Comparison of ENCODE assay signal across 11 mouse cellular contexts in genomic region chr1:180303600-180303999, GRCm38 (mm10). TPM values are rescaled to one million over a fixed set of nuclear protein-coding genes. Genes with fewer than 3 reads are reported as not detected.
A peak's percentile ranks its signal among the peaks of the same experiment; 100 is the strongest.
DNase-seq lines count a peak whose midpoint lies in the region; ATAC-seq and TF ChIP-seq lines count a peak whose summit lies in the region.
"Had no signal": no experiment of that assay in that cellular context is flagged by ENCODE, and none has a peak within 500 bp of the region (broad histone marks: within the 10 kb centered on the region; RNA-seq: fewer than 3 reads in every experiment).

No protein-coding gene starts in this region.

- no peaks in the 10 kb centered on the region for H3K27me3 ChIP-seq in hindbrain, embryonic 11.5 days (ENCODE audit: control insufficient read depth, insufficient read depth, low read length)
- no peaks in the 10 kb centered on the region for H3K27me3 ChIP-seq in hindbrain, embryonic 14.5 days (ENCODE audit: control insufficient read depth, insufficient read depth, low read length)
- H3K27me3 ChIP-seq in CH12.LX (replicated peaks) = peaks cover 2% of the 10 kb centered on the region
- no peaks in the 10 kb centered on the region for H3K27me3 ChIP-seq in liver, embryonic 13.5 days

- TF ChIP-seq RAD21 in CH12.LX (IDR thresholded peaks at IDR 0.05; ENCODE audit: low read depth, low read length) = no peak

- dilution Hi-C loops in CH12.LX (cut with MboI; ENCODE audit: extremely low pct_ligation_motif_present, extremely low pct_unique_long_range_greater_than_20kb, low sequenced_read_pairs) = no loop called here

- peak; percentile 47; the same call in 1 of the 2 replicates for ATAC-seq in hindbrain, embryonic 11.5 days (ENCODE audit: low FRiP score)
- ATAC-seq in hindbrain, embryonic 14.5 days (ENCODE audit: low FRiP score) = no peak
- no peak for ATAC-seq in liver, embryonic 13.5 days (ENCODE audit: low read depth)

- in situ Hi-C loops in CH12.LX (cut with MboI; ENCODE audit: low pct_ligation_motif_present, low pct_unique_long_range_greater_than_20kb, low sequenced_read_pairs) = no loop called here

- no peaks in the 10 kb centered on the region for H3K79me2 ChIP-seq in CH12.LX (replicated peaks; ENCODE audit: control insufficient read depth, extremely low read depth, insufficient read depth, poor library complexity, severe bottlenecking)

- H3K27ac ChIP-seq in hindbrain, embryonic 11.5 days (ENCODE audit: low read depth, low read length) = no peak overlapping the region
- no peak overlapping the region for H3K27ac ChIP-seq in hindbrain, embryonic 14.5 days
- H3K27ac ChIP-seq in CH12.LX (ENCODE audit: insufficient read depth, low read depth) = no peak overlapping the region
- peak overlapping the region; percentile 44; the same call in 1 of the 2 replicates for H3K27ac ChIP-seq in liver, embryonic 13.5 days

- 44% methylated on average over 5 of the region's 5 CpGs for WGBS in hindbrain, embryonic 11.5 days
- 33% methylated on average over 5 of the region's 5 CpGs for WGBS in hindbrain, embryonic 14.5 days
- 62% methylated on average over 5 of the region's 5 CpGs for WGBS in liver, embryonic 13.5 days (ENCODE audit: insufficient replicate concordance)

- no peaks in the 10 kb centered on the region for H3K36me3 ChIP-seq in hindbrain, embryonic 11.5 days (ENCODE audit: control insufficient read depth, insufficient read depth, low read length)
- no peaks in the 10 kb centered on the region for H3K36me3 ChIP-seq in hindbrain, embryonic 14.5 days (replicated peaks; ENCODE audit: control insufficient read depth, insufficient read depth)
- no peaks in the 10 kb centered on the region for H3K36me3 ChIP-seq in CH12.LX (replicated peaks in 1 of 2; ENCODE audit: control insufficient read depth in 1 of 2, insufficient read depth in 1 of 2, low read length in 1 of 2)
- no peaks in the 10 kb centered on the region for H3K36me3 ChIP-seq in liver, embryonic 13.5 days

- no peak overlapping the region for H3K4me3 ChIP-seq in hindbrain, embryonic 11.5 days (ENCODE audit: low read depth, low read length)
- H3K4me3 ChIP-seq in hindbrain, embryonic 14.5 days (replicated peaks; ENCODE audit: low read length) = no peak overlapping the region
- H3K4me3 ChIP-seq in CH12.LX (replicated peaks in 1 of 3; ENCODE audit: low read depth in 2 of 3, low read length in 2 of 3, poor library complexity in 1 of 3) = no peak overlapping the region
- H3K4me3 ChIP-seq in liver, embryonic 13.5 days (replicated peaks) = no peak overlapping the region
- H3K4me3 ChIP-seq: erythroblast, embryonic 14.5 days had no signal

- no peak overlapping the region for H3K4me2 ChIP-seq in hindbrain, embryonic 11.5 days (replicated peaks; ENCODE audit: low read depth, low read length)
- H3K4me2 ChIP-seq in hindbrain, embryonic 14.5 days (replicated peaks) = no peak overlapping the region
- H3K4me2 ChIP-seq in CH12.LX (ENCODE audit: insufficient read depth, low read depth, poor library complexity, severe bottlenecking) = no peak overlapping the region
- H3K4me2 ChIP-seq in liver, embryonic 13.5 days = no peak overlapping the region

- H3K9me3 ChIP-seq in hindbrain, embryonic 11.5 days (ENCODE audit: control insufficient read depth, low read length) = no peaks in the 10 kb centered on the region
- H3K9me3 ChIP-seq in hindbrain, embryonic 14.5 days (ENCODE audit: control insufficient read depth, low read length) = no peaks in the 10 kb centered on the region
- H3K9me3 ChIP-seq in CH12.LX (replicated peaks; ENCODE audit: low read length) = no peaks in the 10 kb centered on the region
- no peaks in the 10 kb centered on the region for H3K9me3 ChIP-seq in liver, embryonic 13.5 days (replicated peaks)

- peaks cover 3% of the 10 kb centered on the region; the same call in 1 of the 2 replicates for H3K4me1 ChIP-seq in hindbrain, embryonic 11.5 days (replicated peaks; ENCODE audit: control insufficient read depth, insufficient read depth, low read length)
- H3K4me1 ChIP-seq in hindbrain, embryonic 14.5 days (replicated peaks; ENCODE audit: control insufficient read depth, insufficient read depth, low read length) = no peaks in the 10 kb centered on the region; the same call in 1 of the 2 replicates
- peaks cover 3 to 23% of the 10 kb centered on the region in 2 experiments; a peak in 3 of 4 replicates for H3K4me1 ChIP-seq in CH12.LX (ENCODE audit: control insufficient read depth in 1 of 2, insufficient read depth in 2 of 2)
- peaks cover 31% of the 10 kb centered on the region for H3K4me1 ChIP-seq in liver, embryonic 13.5 days (replicated peaks)

- peak overlapping the region; percentile 19; the same call in 1 of the 2 replicates for H3K9ac ChIP-seq in hindbrain, embryonic 11.5 days (ENCODE audit: low read depth, low read length)
- no peak overlapping the region for H3K9ac ChIP-seq in hindbrain, embryonic 14.5 days
- no peak overlapping the region for H3K9ac ChIP-seq in CH12.LX (ENCODE audit: insufficient read depth, low read depth)
- H3K9ac ChIP-seq in liver, embryonic 13.5 days = no peak overlapping the region

- no peak for TF ChIP-seq EP300 in CH12.LX (IDR thresholded peaks at IDR 0.05; ENCODE audit: low read length)

- no peak for TF ChIP-seq CTCF in CH12.LX (conservative IDR thresholded peaks at IDR 0.05 in 1 of 2, IDR thresholded peaks at IDR 0.05 in 1 of 2; ENCODE audit: low read depth in 2 of 2, low read length in 2 of 2)

- DNase-seq in hindbrain, embryonic 11.5 days (ENCODE audit: low spot score) = no peak
- no peak for DNase-seq in hindbrain, embryonic 14.5 days (ENCODE audit: low spot score)
- DNase-seq in CD4-positive, CD25-positive, alpha-beta regulatory T cell, adult 2 months (ENCODE audit: low read depth, low spot score) = peak; percentile 59
- peak; percentile 24 for DNase-seq in CH12.LX (ENCODE audit: extremely low read depth)
- DNase-seq in liver, embryonic 13.5 days = no peak
- no peak for DNase-seq in adrenal gland, adult 8-10 months
- DNase-seq in spleen, adult 18-20 months = no peak
- DNase-seq: adrenal gland, postnatal 36 days; cerebellum, adult 18-20 months; right cerebral cortex, postnatal 14 days had no signal

- no peak for TF ChIP-seq POLR2A in CH12.LX (IDR thresholded peaks at IDR 0.05; ENCODE audit: low read depth, low read length)

TF ChIP-seq in CH12.LX, 34 proteins besides CTCF, POLR2A, EP300 and RAD21:
- no peak for TF ChIP-seq JUN (IDR thresholded peaks at IDR 0.05; ENCODE audit: insufficient read depth, low read depth, low read length)
- TF ChIP-seq PAX5 (IDR thresholded peaks at IDR 0.05; ENCODE audit: low read length) = no peak
- TF ChIP-seq TBP (conservative IDR thresholded peaks at IDR 0.05; ENCODE audit: low read depth, low read length) = no peak
- no peak for TF ChIP-seq UBTF (IDR thresholded peaks at IDR 0.05; ENCODE audit: low read depth, low read length)
- TF ChIP-seq ZMIZ1 (IDR thresholded peaks at IDR 0.05; ENCODE audit: low read depth, low read length) = no peak
- no peak for TF ChIP-seq JUND (conservative IDR thresholded peaks at IDR 0.05; ENCODE audit: low read depth, low read length)
- no peak for TF ChIP-seq RCOR1 (conservative IDR thresholded peaks at IDR 0.05; ENCODE audit: low read depth, low read length)
- TF ChIP-seq MAZ (IDR thresholded peaks at IDR 0.05; ENCODE audit: low read depth, low read length) = no peak
- TF ChIP-seq CHD2 (IDR thresholded peaks at IDR 0.05; ENCODE audit: low read length) = no peak
- no peak for TF ChIP-seq USF1 (IDR thresholded peaks at IDR 0.05; ENCODE audit: low read depth, low read length)
- no peak for TF ChIP-seq ELF1 (IDR thresholded peaks at IDR 0.05; ENCODE audit: low read depth, low read length)
- no peak for TF ChIP-seq ZKSCAN1 (IDR thresholded peaks at IDR 0.05; ENCODE audit: borderline replicate concordance, low read depth, low read length)
- no peak for TF ChIP-seq MAX (IDR thresholded peaks at IDR 0.05; ENCODE audit: low read length)
- TF ChIP-seq IRF4 (IDR thresholded peaks at IDR 0.05; ENCODE audit: low read depth, low read length) = no peak
- no peak for TF ChIP-seq BHLHE40 (IDR thresholded peaks at IDR 0.05; ENCODE audit: low read depth, low read length)
- TF ChIP-seq USF2 (conservative IDR thresholded peaks at IDR 0.05; ENCODE audit: low read depth, low read length) = no peak
- no peak for TF ChIP-seq ZNF384 (IDR thresholded peaks at IDR 0.05; ENCODE audit: low read depth, low read length)
- TF ChIP-seq TCF12 (IDR thresholded peaks at IDR 0.05; ENCODE audit: low read depth, low read length) = no peak
- TF ChIP-seq SIN3A (IDR thresholded peaks at IDR 0.05; ENCODE audit: low read length) = no peak

RNA-seq across cellular contexts. Expression of gene Itpkb, which starts 26.7 kb away (rescaled TPM):
- 2.9 and 4.3 TPM in 2 replicates for polyA plus RNA-seq in hindbrain, embryonic 11.5 days (2014; fragmentation: Nextera tagmentation; extraction: Ambion mirVana)
- 2.7 and 3.0 TPM in 2 replicates for polyA plus RNA-seq in hindbrain, embryonic 14.5 days (2014; fragmentation: Nextera tagmentation; extraction: Ambion mirVana)
- total RNA-seq in CH12.LX (2012; rRNA removed) (8.4 and 10.6 TPM in 2 replicates), CH12.LX (2014; rRNA removed) (3.9 and 4.2 TPM in 2 replicates)
- 13.5 and 14.4 TPM in 2 replicates for polyA plus RNA-seq in CH12.LX (2012; ENCODE audit: insufficient read length, low read depth)
- polyA plus RNA-seq in liver, embryonic 13.5 days (2015; fragmentation: Nextera tagmentation; extraction: Ambion mirVana) = 1.3 TPM in 2 replicates
- total RNA-seq in adrenal gland, adult 8-10 months (2022) = 10 to 100 TPM; 64.4 to 99.3 (median 78.9) TPM

RNA-seq across cellular contexts. Expression of gene Psen2, which starts 40.4 kb away (rescaled TPM):
- 4.4 and 6.9 TPM in 2 replicates for polyA plus RNA-seq in hindbrain, embryonic 11.5 days (2014; fragmentation: Nextera tagmentation; extraction: Ambion mirVana)
- 16.0 and 16.5 TPM in 2 replicates for polyA plus RNA-seq in hindbrain, embryonic 14.5 days (2014; fragmentation: Nextera tagmentation; extraction: Ambion mirVana)
- 36.8 and 45.3 TPM in 2 replicates for total RNA-seq in CH12.LX (2012; rRNA removed)
- total RNA-seq in CH12.LX (2014; rRNA removed) = 23.4 and 24.2 TPM in 2 replicates
- 46.1 and 47.6 TPM in 2 replicates for polyA plus RNA-seq in CH12.LX (2012; ENCODE audit: insufficient read length, low read depth)
- polyA plus RNA-seq in liver, embryonic 13.5 days (2015; fragmentation: Nextera tagmentation; extraction: Ambion mirVana) = 22.2 and 23.7 TPM in 2 replicates
- total RNA-seq in adrenal gland, adult 8-10 months (2022) = 10 to 100 TPM; 33.1 to 43.1 (median 38.4) TPM

Comparison
In these comparisons a context has a peak if more than half of its experiments do, and no peak if none do; other contexts are left out.
1. DNase-seq: peak in CD4-positive, CD25-positive, alpha-beta regulatory T cell, adult 2 months (single experiment) and CH12.LX (single experiment); none in hindbrain, embryonic 11.5 days (single experiment), hindbrain, embryonic 14.5 days (single experiment), liver, embryonic 13.5 days (single experiment), adrenal gland, adult 8-10 months (single experiment) and spleen, adult 18-20 months (0 of 2).